Mouse (Mus musculus): ENCODE data around the gene Jph3.

The Jph3 gene

GRCm38 (mm10) chr8:121829777-121830362 is 100.4 kb downstream of the Jph3 start:
- in situ Hi-C loops (cut with MboI, MseI) = loop anchor here (5.0 kb wide), 1 partner anchor 612 kb away; the partner anchor contains the start of gene Mvd

DNA sequence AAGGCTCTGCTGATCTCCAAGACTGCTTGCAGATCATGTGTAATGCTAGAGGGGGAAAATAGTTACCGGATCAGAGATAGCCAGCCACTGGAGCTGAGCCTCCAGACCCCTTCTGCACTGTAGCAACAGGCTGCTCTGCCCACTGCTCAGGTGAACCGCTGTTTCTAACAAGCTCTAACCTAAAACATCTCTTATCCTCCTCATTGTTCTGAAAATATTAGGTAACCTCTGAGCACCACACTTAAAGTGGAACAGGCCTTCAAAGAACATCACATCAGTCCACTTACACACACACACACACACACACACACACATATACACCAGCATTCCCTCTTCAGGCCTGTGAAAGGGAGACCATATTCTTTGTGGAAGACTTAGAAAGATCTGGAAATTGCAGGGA is 102.6 kb downstream of the Jph3 start:
- in situ Hi-C loops (cut with MboI, MseI) = no loop called here

- in situ Hi-C loops (cut with MboI, MseI) = no loop called here
Measured at GRCm38 (mm10) chr8:121832503-121832902, 103.1 kb downstream of the Jph3 start.

DNA sequence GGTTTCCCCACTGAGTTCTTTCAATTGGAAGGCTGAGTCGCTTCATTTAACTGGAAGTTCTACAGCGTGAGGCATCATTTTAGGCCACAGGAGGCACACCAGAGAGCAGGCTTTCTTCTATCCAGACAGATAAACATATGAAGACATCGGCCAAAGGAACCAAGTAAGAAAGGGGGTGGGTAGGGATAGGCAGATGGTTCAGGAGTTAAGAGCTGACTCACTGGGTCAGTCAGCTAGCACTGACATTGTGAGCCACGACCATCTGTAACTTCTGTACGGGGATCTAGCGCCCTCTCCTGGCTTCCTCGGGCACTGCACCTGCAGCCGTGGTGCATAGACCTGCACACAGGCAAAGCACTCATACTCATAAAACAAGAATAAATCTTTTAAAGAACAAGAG is 111.8 kb downstream of the Jph3 start:
- in situ Hi-C loops (cut with MboI, MseI) = no loop called here

- in situ Hi-C loops (cut with MboI, MseI) = no loop called here
Measured at GRCm38 (mm10) chr8:121842064-121842955, 112.9 kb downstream of the Jph3 start.

DNA sequence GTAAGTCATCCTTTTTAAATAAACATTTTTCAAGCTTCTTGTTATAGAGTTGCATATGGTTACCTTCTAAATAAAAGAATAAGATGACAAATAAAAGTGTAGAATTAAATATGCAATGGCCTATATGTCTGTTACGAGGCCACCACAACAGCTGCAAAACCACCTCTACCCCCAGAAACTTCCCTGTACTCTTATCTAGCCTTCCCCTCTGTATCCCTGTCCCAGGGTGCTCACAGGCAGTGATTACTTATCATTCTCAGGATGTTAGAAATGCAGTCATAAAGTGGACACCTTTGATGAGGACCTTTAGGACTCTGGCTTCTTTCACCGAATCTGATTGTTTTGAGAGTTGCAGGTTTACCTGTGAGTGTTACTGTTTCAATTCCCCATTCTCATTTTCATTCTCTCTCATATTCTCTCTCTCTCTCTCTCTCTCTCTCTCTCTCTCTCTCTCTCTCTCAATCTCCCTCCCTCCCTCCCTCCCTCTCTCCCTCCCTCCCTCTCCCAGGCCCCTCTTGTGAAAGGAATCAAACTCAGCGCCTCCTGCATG is 113.8 kb downstream of the Jph3 start:
- in situ Hi-C loops (cut with MboI, MseI) = no loop called here
